Mouse (Mus musculus): Measurements from ENCODE around the gene Hoxd1.

DNA sequence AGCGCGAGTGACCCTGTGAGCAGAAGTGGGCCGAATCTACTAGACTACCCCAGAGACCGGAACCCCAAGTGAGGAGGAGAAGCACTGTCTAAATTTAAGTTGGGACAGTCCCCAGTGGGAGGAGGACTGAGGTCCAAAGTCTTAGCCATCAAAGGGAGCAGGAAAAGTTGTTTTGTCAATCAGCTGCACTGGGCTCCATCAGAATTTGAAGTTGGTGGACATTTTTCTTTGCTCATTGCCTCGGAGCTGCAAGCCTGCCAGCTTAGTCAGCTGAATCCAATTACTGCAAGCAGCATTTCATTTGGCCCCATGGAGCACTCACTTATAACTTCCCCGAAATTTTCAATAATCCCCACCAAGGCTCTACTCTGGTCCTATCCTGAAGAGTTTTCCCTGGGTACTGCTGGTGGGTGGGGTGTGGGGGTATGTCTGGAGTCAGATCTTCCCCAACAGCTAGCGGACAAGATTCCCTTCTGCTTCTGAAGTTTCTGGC, 25.2 kb upstream of the Hoxd1 start:
- TF ChIP-seq CTCF (IDR thresholded peaks at IDR 0.05; ENCODE audit: low read depth, low read length) = no peak
- TF ChIP-seq POLR2A (IDR thresholded peaks at IDR 0.05; ENCODE audit: insufficient read depth, low read length) = no peak

All from ES-Bruce4 (cell line).